Mouse (Mus musculus) cerebellum, adult 2 months (tissue): ENCODE measurements around the gene Cldn14. TPM values are rescaled to one million over a fixed set of nuclear protein-coding genes. Genes with fewer than 3 reads are reported as not detected.

Source experiments
- DNase-seq, 2 experiments: peaks; one replicate each; pipeline ENCODE4 v3.0.0; 2021
- H3K27ac ChIP-seq: fragments of 200-500 bp; 2 replicates; pipeline ENCODE4 v1.5.1; 2012; ENCODE audit warnings: low read length, control low read depth, inconsistent platforms; ENCODE audit not compliant: insufficient read depth
- H3K27me3 ChIP-seq: fragments of 200-500 bp; 2 replicates; pipeline ENCODE4 v1.6.1; 2012; ENCODE audit warnings: inconsistent platforms, mild to moderate bottlenecking, low read length, moderate library complexity; ENCODE audit not compliant: control insufficient read depth, insufficient read depth
- H3K4me1 ChIP-seq: fragments of 200-500 bp; 2 replicates; pipeline ENCODE4 v1.6.1; 2011; ENCODE audit warnings: low read length; ENCODE audit not compliant: control insufficient read depth, insufficient read depth
- H3K4me3 ChIP-seq: fragments of 200-500 bp; replicated peaks from 2 replicates; pipeline ENCODE3; 2011; ENCODE audit warnings: mild to moderate bottlenecking, low read depth, low read length, control low read depth; ENCODE audit not compliant: insufficient read depth
- CTCF ChIP-seq: fragments of 200-500 bp; IDR thresholded peaks from 2 replicates; pipeline ENCODE4 v1.5.1; 2011; ENCODE audit warnings: low read depth, mild to moderate bottlenecking, control low read depth, low read length, moderate library complexity, borderline replicate concordance; ENCODE audit not compliant: insufficient read depth
- POLR2A ChIP-seq: fragments of 200-500 bp; IDR thresholded peaks from 2 replicates; pipeline ENCODE4 v1.6.1; 2011; ENCODE audit warnings: low read length, control low read depth, borderline replicate concordance; ENCODE audit not compliant: insufficient read depth
- WGBS: fragments of 180-500 bp; shearing (Covaris S2); methylation state at CpG from one replicate; pipeline ENCODE4 v1.1.7; 2018; 5-methylcytosine and 5-hydroxymethylcytosine counted together
- polyA plus RNA-seq: library from polyadenylated mRNA; depleted of rRNA; stranded (reverse); fragments of >200 nt; gene quantifications from 2 replicates; pipeline ENCODE4 v1.2.3, GENCODE M21; 2012; rRNA removed

Gene Cldn14
- polyA plus RNA-seq, 1 experiment, result 6.6 TPM

GRCm38 (mm10) chr16:93893285-93893684 lies 115.4 kb downstream of the Cldn14 start:
- no peak for DNase-seq
- WGBS, result 94% methylated on average over 5 of the region's 5 CpGs
- no peaks in the 10 kb centered on the region for H3K4me1 ChIP-seq
- no peak overlapping the region for H3K4me3 ChIP-seq
- TF ChIP-seq CTCF (no peak), POLR2A (no peak)
- H3K27ac ChIP-seq, result no peak overlapping the region
- H3K27me3 ChIP-seq, result no peaks in the 10 kb centered on the region

GRCm38 (mm10) chr16:93890948-93891604 lies 117.6 kb downstream of the Cldn14 start:
- TF ChIP-seq CTCF (no peak), POLR2A (no peak)
- H3K27ac ChIP-seq, result no peak overlapping the region
- no peak overlapping the region for H3K4me3 ChIP-seq
- H3K4me1 ChIP-seq, result no peaks in the 10 kb centered on the region
- DNase-seq, result no peak
- WGBS, result 86% methylated on average over 12 of the region's 12 CpGs
- H3K27me3 ChIP-seq, result no peaks in the 10 kb centered on the region

- H3K4me1 ChIP-seq, result no peaks in the 10 kb centered on the region
- 92% methylated on average over 6 of the region's 6 CpGs for WGBS
- no peak for DNase-seq
- no peaks in the 10 kb centered on the region for H3K27me3 ChIP-seq
- no peak overlapping the region for H3K4me3 ChIP-seq
- H3K27ac ChIP-seq, result no peak overlapping the region
- no peak for TF ChIP-seq POLR2A
- no peak for TF ChIP-seq CTCF
Observed at GRCm38 (mm10) chr16:93888481-93888880, 120.2 kb downstream of the Cldn14 start.

GRCm38 (mm10) chr16:93884722-93885113 lies 123.9 kb downstream of the Cldn14 start:
- Histone ChIP-seq H3K4me3 (no peak overlapping the region), H3K4me1 (no peaks in the 10 kb centered on the region), H3K27me3 (no peaks in the 10 kb centered on the region), H3K27ac (no peak overlapping the region)
- WGBS, result 56% methylated on average over 5 of the region's 5 CpGs
- DNase-seq, result no peak
- no peak for TF ChIP-seq CTCF

- no peaks in the 10 kb centered on the region for H3K4me1 ChIP-seq
- TF ChIP-seq POLR2A (no peak), CTCF (no peak)
- H3K27ac ChIP-seq, result no peak overlapping the region
- peak overlapping the region; percentile 82 for H3K4me3 ChIP-seq
- peak; percentile 24 to 26 for DNase-seq
- 1% methylated on average over 43 of the region's 43 CpGs for WGBS
- no peaks in the 10 kb centered on the region for H3K27me3 ChIP-seq
Observed at GRCm38 (mm10) chr16:93884086-93884721, 124.4 kb downstream of the Cldn14 start.

- TF ChIP-seq POLR2A (no peak), CTCF (no peak)
- WGBS, result under 1% methylated on average over 54 of the region's 54 CpGs
- Histone ChIP-seq H3K4me3 (peak within 1 kb of the TSS; percentile 82), H3K27me3 (no peaks in the 10 kb centered on the region), H3K4me1 (no peaks in the 10 kb centered on the region), H3K27ac (no peak within 1 kb of the TSS)
- DNase-seq, result peak; percentile 90 to 92
Observed at GRCm38 (mm10) chr16:93883423-93884085, 125.1 kb downstream of the Cldn14 start, which contains the start of gene Chaf1b. Chaf1b (plus strand) TSS chr16:93883901.

GRCm38 (mm10) chr16:93877612-93878380 lies 130.8 kb downstream of the Cldn14 start:
- 91% methylated on average over 6 of the region's 6 CpGs for WGBS
- TF ChIP-seq POLR2A (no peak), CTCF (no peak)
- no peaks in the 10 kb centered on the region for H3K27me3 ChIP-seq

GRCm38 (mm10) chr16:93874841-93875240 lies 133.8 kb downstream of the Cldn14 start:
- Histone ChIP-seq H3K4me1 (no peaks in the 10 kb centered on the region), H3K27me3 (no peaks in the 10 kb centered on the region), H3K4me3 (no peak overlapping the region), H3K27ac (no peak overlapping the region)
- DNase-seq, result no peak
- WGBS, result 95% methylated on average over 13 of the region's 13 CpGs
- TF ChIP-seq POLR2A (no peak), CTCF (no peak)

More at GRCm38 (mm10) chr16:93877612-93878380, 130.8 kb downstream of the Cldn14 start:
- Histone ChIP-seq H3K27ac (no peak overlapping the region), H3K4me3 (no peak overlapping the region), H3K4me1 (no peaks in the 10 kb centered on the region)
- DNase-seq, result no peak

Other genes starting within 250 kb of the Cldn14 start
- 25.1 and 25.8 TPM in 2 replicates for gene Morc3, start 176.7 kb downstream of the Cldn14 start, polyA plus RNA-seq
- gene Chaf1b, start 124.9 kb downstream of the Cldn14 start, polyA plus RNA-seq, result 0.51 and 0.89 TPM in 2 replicates
- 0.05 and 0.30 TPM in 2 replicates for gene Sim2, start 76.1 kb upstream of the Cldn14 start, polyA plus RNA-seq